Mouse (Mus musculus) kidney, postnatal 4 days (tissue): ENCODE results near the gene Padi4.

ENCODE experiments used
- DNase-seq, 2 experiments: peaks; one replicate each; pipeline ENCODE4 v3.0.0; 2021; ENCODE audit warnings: mixed read lengths in 2 of 2

The Padi4 gene

GRCm38 (mm10) chr4:140732871-140733270 lies 41.2 kb downstream of the Padi4 start:
- no peak for DNase-seq

DNA sequence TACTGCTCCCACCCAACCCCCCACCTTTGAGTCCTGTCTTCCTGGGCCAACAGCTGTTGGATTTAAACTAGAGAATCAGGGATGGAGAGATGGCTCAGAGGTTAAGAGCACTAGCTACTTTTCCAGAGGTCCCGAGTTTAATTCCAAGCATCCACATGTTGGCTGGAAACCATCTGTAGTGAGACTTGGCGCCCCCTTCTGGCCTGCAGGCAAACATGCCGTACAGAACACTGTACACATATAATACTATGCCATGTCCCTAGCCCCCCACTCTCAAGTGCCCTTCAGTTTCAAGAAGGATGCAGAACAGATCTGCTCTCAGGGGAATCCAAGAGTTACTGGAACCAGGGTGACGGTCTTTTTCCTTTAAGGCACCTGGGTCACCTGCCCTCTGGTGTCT lies 42.4 kb downstream of the Padi4 start:
- no peak for DNase-seq

- no peak for DNase-seq
Observed at GRCm38 (mm10) chr4:140726907-140727306, 47.1 kb downstream of the Padi4 start.

DNA sequence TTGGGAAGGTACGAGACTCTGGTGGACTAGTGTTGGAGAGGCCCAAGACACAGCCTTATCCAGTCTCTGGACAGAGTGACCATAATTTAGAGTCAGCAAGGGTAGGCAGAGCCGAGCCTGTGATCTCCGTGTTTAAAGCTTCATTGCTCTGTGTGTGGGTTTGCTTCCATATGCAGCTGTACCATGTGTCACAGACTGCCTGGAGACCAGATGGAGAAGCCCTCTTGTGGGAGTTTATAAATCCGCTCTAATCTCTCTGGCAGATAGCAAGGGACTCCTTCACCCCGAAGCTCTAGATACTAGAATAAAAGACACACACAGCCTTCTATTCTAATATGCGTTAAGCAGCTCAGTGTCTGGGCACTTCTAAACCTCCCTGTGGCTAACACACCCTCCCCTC lies 49.3 kb downstream of the Padi4 start:
- DNase-seq, result no peak

GRCm38 (mm10) chr4:140723801-140724200 lies 50.2 kb downstream of the Padi4 start:
- DNase-seq, result peak; percentile 57 to 64

DNA sequence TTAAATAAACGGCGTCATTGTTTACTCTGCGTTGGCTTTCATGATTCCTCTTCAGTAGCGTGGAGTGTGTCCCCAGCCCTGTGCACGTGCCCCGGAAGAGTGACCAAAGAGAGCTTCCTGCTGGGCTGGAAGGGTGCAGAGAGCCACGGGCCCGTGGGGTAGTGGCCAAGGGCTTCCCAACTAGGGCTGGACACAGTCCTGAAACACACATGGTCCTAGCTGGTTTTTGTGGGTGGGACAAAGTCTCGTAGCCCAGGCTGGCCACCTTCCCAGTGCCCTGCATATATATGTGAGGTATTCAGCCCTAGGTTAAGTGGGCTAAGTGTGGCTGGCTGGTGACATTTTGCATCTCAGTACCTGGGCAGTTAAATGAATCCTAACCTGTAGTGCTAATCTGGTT lies 50.8 kb downstream of the Padi4 start:
- DNase-seq, result no peak

DNA sequence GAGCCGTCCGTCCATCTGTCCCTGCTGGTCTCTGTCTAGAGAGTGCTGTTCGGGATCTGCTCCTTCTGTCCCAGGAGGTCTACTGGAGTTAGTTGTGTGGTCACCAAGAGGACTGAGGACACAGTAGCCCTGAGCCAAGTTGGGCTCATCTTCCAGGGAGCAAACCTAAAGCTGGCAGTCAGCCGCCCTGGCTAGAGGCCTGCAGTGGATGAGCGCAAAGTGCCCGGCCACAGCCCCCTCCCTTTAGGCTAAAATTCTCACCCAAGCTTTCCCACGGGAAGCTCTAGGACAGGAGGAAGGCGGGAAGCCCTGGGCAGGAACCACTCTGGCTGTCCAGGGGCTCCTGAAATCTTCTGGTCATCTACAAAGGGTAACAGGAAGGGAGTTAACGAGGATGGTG lies 51.3 kb downstream of the Padi4 start:
- DNase-seq, result no peak

- DNase-seq, result no peak
Observed at GRCm38 (mm10) chr4:140721968-140722490, 52.0 kb downstream of the Padi4 start.

DNA sequence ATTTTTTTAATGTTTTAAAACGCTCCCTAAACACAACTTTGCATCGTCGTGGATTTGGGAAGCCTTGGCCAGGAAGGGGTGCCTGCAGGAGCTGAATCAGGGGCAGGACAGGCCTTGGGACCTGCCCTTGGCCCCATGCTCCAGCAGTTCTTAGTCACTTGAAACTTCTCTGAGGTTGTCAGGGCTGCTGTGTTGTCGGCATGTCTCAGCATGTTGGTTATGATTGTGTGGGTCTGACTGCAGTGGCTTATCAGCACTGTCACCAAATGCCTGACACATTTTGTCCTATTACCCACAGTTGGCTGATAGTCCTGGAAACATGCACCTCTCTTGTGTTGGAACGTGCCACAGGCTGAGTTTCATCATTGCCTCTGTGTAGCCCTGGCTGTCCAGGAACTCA lies 53.9 kb downstream of the Padi4 start:
- no peak for DNase-seq

DNA sequence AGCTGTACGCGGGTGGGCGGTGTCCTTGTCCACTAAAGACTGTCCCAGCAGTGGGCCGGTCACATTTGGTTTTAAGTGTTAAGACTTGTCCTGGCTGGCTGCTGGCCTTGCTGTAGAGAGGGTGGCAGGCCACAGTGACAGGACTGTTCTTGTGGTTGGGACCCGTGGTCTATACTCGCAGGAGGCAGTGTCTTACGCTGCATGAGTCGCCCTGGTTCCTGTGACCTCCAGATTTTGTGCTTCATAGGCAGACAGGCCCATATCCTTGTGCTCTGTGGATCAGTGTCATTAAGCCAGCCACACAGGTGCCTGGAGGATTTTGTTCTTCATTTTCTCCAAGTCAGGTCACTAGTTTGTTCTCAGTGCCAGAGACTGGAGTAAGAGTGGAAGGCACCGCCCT lies 55.6 kb downstream of the Padi4 start:
- DNase-seq, result no peak

GRCm38 (mm10) chr4:140716994-140717393 lies 57.0 kb downstream of the Padi4 start:
- DNase-seq, result no peak

GRCm38 (mm10) chr4:140714586-140714985 lies 59.5 kb downstream of the Padi4 start:
- DNase-seq, result no peak

GRCm38 (mm10) chr4:140713480-140714365 lies 60.3 kb downstream of the Padi4 start:
- DNase-seq, result peak; percentile 96

DNA sequence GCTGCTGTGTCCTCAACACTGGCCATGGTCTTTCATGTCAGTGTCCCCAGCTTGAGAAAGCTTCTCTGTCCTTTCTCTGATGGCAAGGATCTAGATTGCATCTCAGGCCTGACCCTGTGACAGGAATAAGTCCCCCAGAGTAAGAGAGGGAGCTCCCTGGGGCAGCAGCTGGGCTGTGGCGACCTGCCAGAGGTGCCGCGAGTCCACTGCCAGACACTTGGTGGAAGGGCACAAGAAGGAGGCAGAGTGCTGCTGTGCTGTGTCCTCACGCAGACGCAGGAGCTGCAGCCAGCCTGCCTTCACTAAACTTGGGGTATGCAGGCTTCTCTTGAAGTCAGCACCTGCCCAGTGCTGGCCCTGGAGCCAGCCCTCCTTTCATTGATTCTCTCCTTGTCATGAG lies 62.7 kb downstream of the Padi4 start:
- no peak for DNase-seq

DNA sequence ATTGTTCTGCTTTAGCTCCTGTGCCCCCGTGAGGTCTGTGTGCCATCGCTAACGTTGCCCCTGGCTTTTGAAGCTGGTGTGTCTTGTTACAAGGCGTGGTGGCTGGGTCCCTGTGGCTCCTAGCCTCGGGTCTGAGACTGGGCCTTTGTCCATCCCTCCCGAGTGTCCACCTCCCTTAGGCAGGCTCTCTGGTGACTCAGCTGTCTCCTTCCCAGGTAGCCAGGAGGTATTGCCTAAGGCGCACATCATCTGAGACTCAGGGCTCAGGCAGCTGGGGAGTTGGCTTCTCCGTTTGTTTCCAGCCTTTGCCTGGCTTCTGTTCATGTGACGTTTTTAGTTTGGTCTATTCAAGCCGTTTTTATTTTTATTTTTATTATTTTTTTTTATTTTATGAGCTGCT lies 63.3 kb downstream of the Padi4 start:
- DNase-seq, result no peak

GRCm38 (mm10) chr4:140709617-140710016 lies 64.4 kb downstream of the Padi4 start:
- no peak for DNase-seq

DNA sequence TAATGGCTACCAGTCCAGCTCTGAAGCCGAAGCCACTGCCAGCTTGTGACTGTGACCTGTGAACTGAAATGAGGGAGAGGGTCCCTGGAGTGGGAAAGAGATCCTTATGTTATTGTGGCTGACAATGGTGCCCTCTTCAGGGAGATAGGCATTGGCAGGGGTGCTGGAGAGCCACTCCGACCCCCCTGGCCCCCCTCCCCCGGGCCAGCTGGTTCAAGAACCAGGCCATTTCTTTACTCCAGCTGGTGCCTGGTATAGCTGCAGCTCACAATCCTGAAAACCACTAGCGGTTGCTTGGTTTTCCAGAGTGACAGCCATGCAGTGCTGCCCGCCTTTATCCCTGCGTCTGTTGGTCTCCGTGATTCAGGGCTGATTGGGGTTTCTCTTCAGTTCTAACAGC lies 64.9 kb downstream of the Padi4 start:
- no peak for DNase-seq

DNA sequence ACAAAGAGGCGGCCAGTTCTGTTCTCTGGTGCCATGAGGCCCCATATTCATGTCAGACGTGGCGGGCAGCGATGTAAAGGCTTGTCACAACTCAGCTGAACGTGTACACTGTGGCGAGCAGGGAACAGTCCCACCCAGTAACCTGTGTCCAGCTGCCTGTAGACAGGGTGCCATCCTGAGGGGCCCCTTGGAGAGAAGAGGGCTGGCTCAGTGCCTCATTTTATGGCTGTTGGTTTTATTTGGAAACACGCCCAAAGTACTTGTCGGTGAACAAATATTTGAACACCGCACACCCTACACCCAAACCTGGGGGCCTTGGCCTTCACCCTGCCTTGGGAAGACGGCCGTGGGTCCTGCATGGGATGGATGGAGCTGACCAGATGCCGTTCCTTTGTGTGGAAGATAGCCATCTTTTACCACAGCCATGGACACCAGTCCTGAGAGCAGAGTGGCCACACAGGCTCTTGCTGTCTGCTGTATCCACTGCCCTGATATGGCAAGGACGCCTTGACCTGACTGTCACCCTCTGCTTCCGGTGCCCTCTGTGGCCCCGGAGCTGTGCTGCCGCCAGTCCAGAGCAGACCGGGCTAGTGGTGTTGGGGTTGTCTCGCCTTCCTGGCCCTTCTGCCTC lies 65.6 kb downstream of the Padi4 start:
- DNase-seq, result no peak

DNA sequence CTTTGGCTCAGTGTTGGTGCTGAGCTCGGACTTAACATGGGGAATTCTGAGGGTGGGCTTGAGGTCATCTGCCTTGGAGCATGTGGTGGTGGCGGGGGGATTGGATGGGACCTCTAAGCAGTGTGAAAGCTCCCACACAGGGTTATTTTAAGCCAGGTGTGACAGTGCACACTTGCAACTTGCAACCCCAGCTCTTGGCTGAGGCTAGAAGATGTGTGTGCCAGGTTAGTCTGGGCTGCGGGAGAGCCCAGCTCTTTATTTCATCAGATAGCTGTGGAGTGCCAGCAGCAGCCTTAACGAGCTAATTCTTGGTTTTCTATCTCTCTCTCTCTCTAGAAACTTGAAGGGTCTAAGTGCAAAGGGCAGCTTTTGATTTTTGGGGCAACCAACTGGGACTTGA lies 66.4 kb downstream of the Padi4 start:
- DNase-seq, result no peak

DNA sequence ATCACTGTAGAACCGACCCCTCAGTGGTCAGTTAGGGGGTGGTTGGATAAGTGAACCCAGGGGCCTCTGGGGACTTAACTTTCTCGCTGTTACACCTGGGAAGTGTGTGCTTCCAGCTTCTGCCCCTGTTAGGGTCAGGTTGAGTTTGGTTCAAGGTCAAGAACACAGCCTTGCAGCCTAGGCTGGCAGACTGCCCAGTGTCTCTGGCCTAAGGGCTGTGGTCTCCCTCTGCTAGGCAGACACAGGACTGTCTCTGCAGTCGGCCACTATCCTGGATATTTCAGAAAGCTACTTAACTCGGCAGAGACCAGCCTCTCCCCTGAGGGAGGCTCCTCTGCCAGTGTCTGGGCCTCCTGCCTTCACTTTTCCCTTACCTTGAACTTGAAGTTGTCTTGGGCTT lies 69.9 kb downstream of the Padi4 start:
- peak; percentile 41 to 52 for DNase-seq

DNA sequence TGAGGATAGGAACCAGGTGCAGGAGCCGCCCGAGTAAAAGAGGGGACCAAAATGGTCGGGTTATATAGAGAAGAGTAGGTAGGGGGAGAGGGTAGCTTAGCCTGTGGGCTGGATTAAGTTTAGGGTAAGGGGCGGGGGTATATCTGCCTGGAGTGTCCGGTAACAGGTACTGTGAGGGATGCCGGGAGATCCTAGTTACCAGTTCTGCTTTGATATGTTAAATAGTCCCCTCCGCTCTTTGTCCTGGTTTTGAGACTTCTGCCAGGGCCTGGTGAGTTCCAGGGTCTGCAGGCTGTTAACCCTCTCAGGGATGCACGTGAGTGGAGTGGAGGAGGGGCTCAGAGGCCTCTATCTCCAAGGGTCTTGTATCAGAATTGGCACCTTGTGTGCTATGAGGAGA lies 70.4 kb downstream of the Padi4 start:
- no peak for DNase-seq

- DNase-seq, result peak; percentile 87 to 93
Observed at GRCm38 (mm10) chr4:140702611-140703327, 71.3 kb downstream of the Padi4 start.
